Mouse (Mus musculus) gastrocnemius, postnatal 10 days (tissue): ENCODE measurements around the gene Grid2. TPM values are rescaled to one million over a fixed set of nuclear protein-coding genes. Genes with fewer than 3 reads are reported as not detected.

ENCODE experiments used
- DNase-seq: peaks from one replicate; pipeline ENCODE4 v3.0.0; 2021; ENCODE audit warnings: mixed read lengths
- total RNA-seq, 2 experiments: library from RNA; stranded (reverse); gene quantifications; 2 replicates each; pipeline ENCODE4 v1.2.3; 2021

Grid2 gene
- total RNA-seq, 2 experiments from 2014 or later, result 0.43 to 0.61 TPM

GRCm38 (mm10) chr6:64731126-64731525 lies 1475.5 kb downstream of the Grid2 start:
- DNase-seq, result no peak

GRCm38 (mm10) chr6:64731621-64732320 lies 1476.1 kb downstream of the Grid2 start:
- no peak for DNase-seq

- no peak for DNase-seq
These were observed 1477.6 kb downstream of the Grid2 start for GRCm38 (mm10) chr6:64733311-64733710.

GRCm38 (mm10) chr6:64734441-64735320 lies 1479.0 kb downstream of the Grid2 start:
- peak; percentile 7 for DNase-seq

- no peak for DNase-seq
These were observed 1480.6 kb downstream of the Grid2 start for GRCm38 (mm10) chr6:64736317-64736716.

GRCm38 (mm10) chr6:64742915-64743489 lies 1487.3 kb downstream of the Grid2 start:
- DNase-seq, result no peak
